Mouse (Mus musculus) limb, embryonic 13.5 days (tissue): ENCODE data around the gene Cmtm7. TPM values are rescaled to one million over a fixed set of nuclear protein-coding genes. Genes with fewer than 3 reads are reported as not detected.
A peak's percentile ranks its signal among the peaks of the same experiment; 100 is the strongest.

Source experiments
- ATAC-seq: fragments of 200-750 bp; cut with Nextera tagmentation; 2 replicates; pipeline ENCODE4 v1.8.0; 2017; ENCODE audit warnings: low read depth, moderate number of reproducible peaks, moderate TSS enrichment; ENCODE audit not compliant: low FRiP score
- H3K27ac ChIP-seq: fragments of 300-500 bp; sonication (generic); 2 replicates; pipeline ENCODE4 v1.5.1; 2015; ENCODE audit warnings: inconsistent platforms, mild to moderate bottlenecking, moderate library complexity
- H3K27me3 ChIP-seq: fragments of 300-500 bp; sonication (generic); 2 replicates; pipeline ENCODE4 v1.6.1; 2015; ENCODE audit warnings: mild to moderate bottlenecking, inconsistent platforms
- H3K36me3 ChIP-seq: fragments of 300-500 bp; sonication (generic); 2 replicates; pipeline ENCODE4 v1.6.1; 2015; ENCODE audit warnings: inconsistent platforms, mild to moderate bottlenecking, moderate library complexity
- H3K4me1 ChIP-seq: fragments of 300-500 bp; sonication (generic); 2 replicates; pipeline ENCODE4 v1.6.1; 2015; ENCODE audit warnings: inconsistent platforms
- H3K4me2 ChIP-seq: fragments of 300-500 bp; sonication (generic); replicated peaks from 2 replicates; pipeline ENCODE4 v1.6.1; 2015; ENCODE audit warnings: inconsistent platforms, mild to moderate bottlenecking, moderate library complexity
- H3K4me3 ChIP-seq: fragments of 300-500 bp; sonication (generic); 2 replicates; pipeline ENCODE4 v1.5.1; 2015; ENCODE audit warnings: moderate library complexity, mild to moderate bottlenecking, inconsistent platforms
- H3K9ac ChIP-seq: fragments of 300-500 bp; sonication (generic); 2 replicates; pipeline ENCODE4 v1.6.1; 2015; ENCODE audit warnings: mild to moderate bottlenecking, inconsistent platforms
- H3K9me3 ChIP-seq: fragments of 300-500 bp; sonication (generic); 2 replicates; pipeline ENCODE4 v1.6.1; 2016; ENCODE audit warnings: inconsistent platforms
- WGBS: fragments of 180-500 bp; shearing (Covaris S2); methylation state at CpG from one replicate; pipeline ENCODE4 v1.1.7; 2015; 5-methylcytosine and 5-hydroxymethylcytosine counted together
- polyA plus RNA-seq: library from polyadenylated mRNA; unstranded; fragments of >200 nt; fragmentation: Nextera tagmentation; extraction: Ambion mirVana; gene quantifications from 2 replicates; pipeline ENCODE4 v1.2.1, GENCODE M21; 2015

Gene Cmtm7
- polyA plus RNA-seq, 1 experiment from 2014 or later: 110 TPM

GRCm38 (mm10) chr9:114758272-114758671 lies 23.4 kb downstream of the Cmtm7 start:
- Histone ChIP-seq H3K4me2 (no peak overlapping the region), H3K4me3 (no peak overlapping the region), H3K9me3 (no peaks in the 10 kb centered on the region), H3K4me1 (peaks cover 2% of the 10 kb centered on the region; the same call in 1 of the 2 replicates), H3K27ac (no peak overlapping the region), H3K9ac (no peak overlapping the region), H3K27me3 (no peaks in the 10 kb centered on the region), H3K36me3 (peaks cover 82% of the 10 kb centered on the region)
- ATAC-seq: no peak
- 78% methylated on average over 7 of the region's 7 CpGs for WGBS

DNA sequence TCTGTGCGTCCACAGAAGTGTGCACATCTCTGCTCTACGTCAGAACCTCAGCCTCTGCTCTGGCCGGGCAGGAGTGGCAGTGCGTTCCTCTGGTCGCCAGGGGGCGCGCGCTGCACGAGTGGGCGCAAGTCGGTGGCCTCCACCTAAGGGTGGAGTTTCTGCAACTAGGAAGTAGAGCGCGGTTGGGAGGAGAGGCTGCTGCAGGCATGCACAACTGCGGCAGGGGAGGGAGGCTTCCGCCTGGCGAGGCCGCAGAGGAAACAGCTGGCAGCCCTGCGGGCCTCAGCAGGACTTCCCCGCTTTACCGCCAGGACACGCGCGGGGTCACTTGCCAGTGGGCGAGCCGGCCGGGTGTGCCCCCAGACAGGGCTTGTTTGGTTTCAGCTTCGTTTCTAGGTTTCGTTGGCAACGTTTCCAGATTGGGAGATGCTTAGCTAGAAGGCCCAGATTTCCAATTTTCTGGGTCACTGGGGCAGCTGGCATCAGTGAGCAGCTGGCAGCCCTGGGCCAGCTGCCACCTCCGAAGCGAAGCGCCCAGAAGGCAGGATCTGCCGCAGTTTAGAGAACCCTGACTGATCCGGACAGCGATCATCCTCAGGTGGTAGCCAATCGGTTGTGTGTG lies 28.7 kb downstream of the Cmtm7 start:
- peak overlapping the region; percentile 59 for H3K4me3 ChIP-seq
- no peaks in the 10 kb centered on the region for H3K27me3 ChIP-seq
- peaks cover 50% of the 10 kb centered on the region for H3K36me3 ChIP-seq
- H3K4me1 ChIP-seq: peaks cover 5% of the 10 kb centered on the region; the same call in 1 of the 2 replicates
- H3K9me3 ChIP-seq: no peaks in the 10 kb centered on the region
- H3K27ac ChIP-seq: peak overlapping the region; percentile 48; the same call in 1 of the 2 replicates
- peak overlapping the region; percentile 83 for H3K4me2 ChIP-seq
- peak overlapping the region; percentile 71 for H3K9ac ChIP-seq
- 8% methylated on average over 36 of the region's 36 CpGs for WGBS
- peak; percentile 91 for ATAC-seq

GRCm38 (mm10) chr9:114752311-114752710 lies 29.3 kb downstream of the Cmtm7 start:
- peaks cover 5% of the 10 kb centered on the region; the same call in 1 of the 2 replicates for H3K4me1 ChIP-seq
- peak overlapping the region; percentile 83 for H3K4me2 ChIP-seq
- no peak for ATAC-seq
- H3K4me3 ChIP-seq: peak overlapping the region; percentile 59; the same call in 1 of the 2 replicates
- H3K36me3 ChIP-seq: peaks cover 52% of the 10 kb centered on the region
- peak overlapping the region; percentile 39 for H3K9ac ChIP-seq
- H3K27me3 ChIP-seq: no peaks in the 10 kb centered on the region
- no peaks in the 10 kb centered on the region for H3K9me3 ChIP-seq
- 72% methylated on average over 9 of the region's 9 CpGs for WGBS
- no peak overlapping the region for H3K27ac ChIP-seq

DNA sequence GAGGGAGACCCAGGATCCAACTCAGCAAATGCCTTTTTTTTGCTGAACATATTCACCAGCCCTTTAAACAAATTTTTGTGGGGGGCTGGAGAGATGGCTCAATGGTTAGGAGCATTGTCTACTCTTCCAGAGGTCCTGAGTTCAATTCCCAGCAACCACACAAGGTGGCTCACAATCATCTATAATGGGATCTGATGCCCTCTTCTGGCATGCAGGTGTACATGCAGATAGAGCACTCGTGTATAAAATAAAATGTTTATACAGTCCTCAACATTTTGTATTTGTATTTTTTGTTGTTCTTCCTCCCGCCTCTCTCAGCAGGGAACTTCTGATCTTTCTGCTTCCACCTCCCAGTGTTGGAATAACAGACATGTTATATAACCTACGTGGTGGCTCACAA lies 30.1 kb downstream of the Cmtm7 start:
- no peak for ATAC-seq
- Histone ChIP-seq H3K36me3 (peaks cover 52% of the 10 kb centered on the region), H3K27me3 (no peaks in the 10 kb centered on the region), H3K9ac (no peak overlapping the region), H3K4me1 (peaks cover 5% of the 10 kb centered on the region; the same call in 1 of the 2 replicates), H3K4me3 (no peak overlapping the region), H3K9me3 (no peaks in the 10 kb centered on the region), H3K4me2 (no peak overlapping the region), H3K27ac (no peak overlapping the region)
- 82% methylated on average over 3 of the region's 3 CpGs for WGBS

DNA sequence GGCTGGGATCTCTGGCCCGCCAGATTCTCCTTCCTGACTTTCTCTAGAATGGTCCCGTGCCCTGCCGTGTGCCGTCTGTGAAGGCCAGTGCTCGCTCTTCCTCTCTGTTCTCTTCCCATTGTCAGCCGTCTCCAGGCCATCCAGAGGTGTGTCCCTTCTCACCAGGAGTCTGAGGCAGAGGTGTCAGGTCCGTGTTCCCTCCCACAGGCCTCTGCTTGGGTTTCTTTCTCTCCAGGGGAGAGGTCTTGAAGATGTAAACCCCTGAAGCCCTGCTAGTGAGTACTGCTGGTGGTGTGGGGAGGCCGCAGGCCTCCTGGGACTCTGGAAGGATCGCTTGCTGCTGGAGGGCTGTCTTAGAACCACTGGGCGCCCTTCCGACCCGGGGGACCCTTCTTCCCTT lies 34.2 kb downstream of the Cmtm7 start:
- H3K36me3 ChIP-seq: peaks cover 46% of the 10 kb centered on the region
- H3K9me3 ChIP-seq: no peaks in the 10 kb centered on the region
- whole genome bisulfite sequencing: 81% methylated on average over 12 of the region's 12 CpGs

DNA sequence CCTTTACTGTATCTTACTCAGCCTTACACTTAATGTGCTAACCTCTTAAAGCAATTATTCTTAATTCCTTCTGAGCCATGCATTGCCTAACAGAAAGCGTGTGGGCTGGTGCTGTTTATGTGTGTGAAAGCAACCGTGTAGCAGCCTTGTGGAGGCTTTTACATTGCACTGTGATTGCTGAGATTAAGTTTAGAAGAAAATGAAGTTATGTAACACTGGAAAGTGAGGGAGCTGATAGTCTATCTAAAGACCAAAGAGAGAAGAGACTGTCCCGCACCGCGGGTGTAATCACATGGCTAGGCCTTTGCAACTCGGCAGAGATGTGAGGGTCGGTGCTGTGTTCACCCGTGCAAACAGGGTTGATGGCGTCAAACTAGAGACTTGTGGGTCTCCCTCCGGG lies 34.6 kb downstream of the Cmtm7 start:
- Histone ChIP-seq H3K4me2 (no peak overlapping the region), H3K4me3 (no peak overlapping the region), H3K9ac (no peak overlapping the region), H3K4me1 (no peaks in the 10 kb centered on the region), H3K27ac (no peak overlapping the region), H3K36me3 (peaks cover 46% of the 10 kb centered on the region), H3K9me3 (no peaks in the 10 kb centered on the region), H3K27me3 (no peaks in the 10 kb centered on the region)
- 81% methylated on average over 10 of the region's 10 CpGs for WGBS
- ATAC-seq: no peak

More for the DNA sequence above, 34.2 kb downstream of the Cmtm7 start:
- ATAC-seq: no peak
- no peak overlapping the region for H3K4me3 ChIP-seq
- H3K27ac ChIP-seq: no peak overlapping the region
- no peaks in the 10 kb centered on the region for H3K4me1 ChIP-seq
- H3K9ac ChIP-seq: no peak overlapping the region
- H3K27me3 ChIP-seq: no peaks in the 10 kb centered on the region
- H3K4me2 ChIP-seq: no peak overlapping the region

DNA sequence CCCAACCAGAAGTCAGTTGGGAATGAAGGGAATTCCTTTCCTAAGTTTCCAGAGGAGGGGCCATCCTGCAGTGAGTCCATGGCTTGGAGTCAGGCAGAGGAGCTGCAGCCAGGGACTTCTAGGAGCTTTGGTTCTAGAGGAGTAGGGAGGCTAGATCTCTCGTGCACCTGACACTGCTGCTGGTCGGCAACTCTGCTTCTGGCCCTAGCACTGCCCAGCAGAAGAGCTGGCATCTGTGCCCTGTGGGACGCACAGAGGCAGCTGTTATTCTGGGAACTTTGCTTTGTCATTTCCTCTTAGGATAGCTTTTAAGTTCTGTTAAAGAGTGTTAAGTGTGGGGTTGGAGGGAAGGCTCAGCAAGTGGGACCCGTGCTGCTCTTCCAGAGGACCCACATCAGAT lies 36.0 kb downstream of the Cmtm7 start:
- no peaks in the 10 kb centered on the region for H3K27me3 ChIP-seq
- peak overlapping the region; percentile 44; the same call in 1 of the 2 replicates for H3K27ac ChIP-seq
- ATAC-seq: no peak
- no peaks in the 10 kb centered on the region for H3K9me3 ChIP-seq
- no peak overlapping the region for H3K9ac ChIP-seq
- H3K4me2 ChIP-seq: no peak overlapping the region
- H3K4me3 ChIP-seq: no peak overlapping the region
- no peaks in the 10 kb centered on the region for H3K4me1 ChIP-seq
- 83% methylated on average over 4 of the region's 4 CpGs for WGBS
- H3K36me3 ChIP-seq: peaks cover 51% of the 10 kb centered on the region

- ATAC-seq: no peak
- H3K27me3 ChIP-seq: no peaks in the 10 kb centered on the region
- H3K4me2 ChIP-seq: no peak overlapping the region
- H3K36me3 ChIP-seq: peaks cover 51% of the 10 kb centered on the region
- H3K4me3 ChIP-seq: no peak overlapping the region
- no peak overlapping the region for H3K27ac ChIP-seq
- no peak overlapping the region for H3K9ac ChIP-seq
- H3K4me1 ChIP-seq: no peaks in the 10 kb centered on the region
- WGBS: 88% methylated on average over 4 of the region's 4 CpGs
- H3K9me3 ChIP-seq: no peaks in the 10 kb centered on the region
Observed at GRCm38 (mm10) chr9:114745163-114745562, 36.5 kb downstream of the Cmtm7 start.

DNA sequence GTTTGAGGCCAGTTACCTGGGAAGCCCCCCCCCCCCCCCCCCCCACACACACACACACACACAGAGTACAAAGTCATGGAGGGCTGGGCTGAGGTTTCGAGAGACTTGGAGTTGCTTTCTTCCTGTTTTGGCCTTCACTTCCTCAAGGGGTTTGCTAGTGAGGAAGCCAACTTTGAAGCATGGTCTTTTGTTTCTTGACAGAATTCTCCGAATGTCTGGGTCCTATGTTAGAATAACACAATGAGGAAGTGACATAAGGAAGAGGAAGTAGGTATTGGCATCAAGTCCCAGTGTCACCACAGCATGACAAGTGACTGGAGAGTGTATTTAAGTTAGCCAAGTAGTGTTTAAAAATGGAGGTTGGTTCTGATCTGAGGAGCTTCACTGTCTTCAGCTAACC lies 38.9 kb downstream of the Cmtm7 start:
- no peak for ATAC-seq
- 73% methylated on average over 2 of the region's 2 CpGs for WGBS
- H3K36me3 ChIP-seq: peaks cover 48% of the 10 kb centered on the region

GRCm38 (mm10) chr9:114740336-114740735 lies 41.3 kb downstream of the Cmtm7 start:
- 90% methylated on average over 9 of the region's 9 CpGs for WGBS
- Histone ChIP-seq H3K36me3 (peaks cover 38% of the 10 kb centered on the region), H3K9me3 (no peaks in the 10 kb centered on the region), H3K4me1 (peaks cover 5% of the 10 kb centered on the region), H3K4me3 (no peak overlapping the region), H3K9ac (no peak overlapping the region), H3K27ac (no peak overlapping the region), H3K4me2 (no peak overlapping the region), H3K27me3 (no peaks in the 10 kb centered on the region)
- ATAC-seq: no peak

More for the DNA sequence above, 38.9 kb downstream of the Cmtm7 start:
- Histone ChIP-seq H3K27ac (no peak overlapping the region), H3K4me3 (no peak overlapping the region), H3K9me3 (no peaks in the 10 kb centered on the region), H3K4me2 (no peak overlapping the region), H3K4me1 (no peaks in the 10 kb centered on the region), H3K27me3 (no peaks in the 10 kb centered on the region), H3K9ac (no peak overlapping the region)

GRCm38 (mm10) chr9:114736442-114736841 lies 45.2 kb downstream of the Cmtm7 start:
- H3K4me3 ChIP-seq: no peak overlapping the region
- H3K9me3 ChIP-seq: no peaks in the 10 kb centered on the region
- H3K27me3 ChIP-seq: no peaks in the 10 kb centered on the region
- 66% methylated on average over 11 of the region's 11 CpGs for WGBS
- peaks cover 22% of the 10 kb centered on the region for H3K4me1 ChIP-seq
- H3K27ac ChIP-seq: no peak overlapping the region
- H3K4me2 ChIP-seq: no peak overlapping the region
- ATAC-seq: no peak
- no peak overlapping the region for H3K9ac ChIP-seq
- peaks cover 29% of the 10 kb centered on the region for H3K36me3 ChIP-seq

GRCm38 (mm10) chr9:114733238-114733637 lies 48.4 kb downstream of the Cmtm7 start:
- Histone ChIP-seq H3K27ac (no peak overlapping the region), H3K36me3 (peaks cover 11% of the 10 kb centered on the region; the same call in 1 of the 2 replicates), H3K9me3 (no peaks in the 10 kb centered on the region), H3K4me2 (no peak overlapping the region), H3K4me1 (peaks cover 22% of the 10 kb centered on the region), H3K27me3 (no peaks in the 10 kb centered on the region), H3K4me3 (no peak overlapping the region), H3K9ac (no peak overlapping the region)
- 86% methylated on average over 2 of the region's 2 CpGs for WGBS
- no peak for ATAC-seq
